Mouse (Mus musculus): ENCODE measurements around the gene Tbx2. TPM values are rescaled to one million over a fixed set of nuclear protein-coding genes. Genes with fewer than 3 reads are reported as not detected.
A peak's percentile ranks its signal among the peaks of the same experiment; 100 is the strongest.

Tbx2 gene
- polyA plus RNA-seq, 1 experiment = 3.5 TPM

- peak overlapping the region; percentile 33 for H3K4me3 ChIP-seq (replicated peaks; ENCODE audit: insufficient read depth, low read depth, low read length)
- 3% methylated on average over 21 of the region's 21 CpGs for WGBS
- no peak overlapping the region for H3K27ac ChIP-seq (ENCODE audit: insufficient read depth, low read length)
Observed at GRCm38 (mm10) chr11:85849037-85849436, 16.7 kb downstream of the Tbx2 start.

GRCm38 (mm10) chr11:85850233-85850632, 17.9 kb downstream of the Tbx2 start, which contains the start of gene Gm11444:
TSS of gene Gm11444 (minus strand) at chr11:85850333.
- Histone ChIP-seq H3K4me3 (replicated peaks; ENCODE audit: insufficient read depth, low read depth, low read length) (no peak within 1 kb of the TSS), H3K4me1 (ENCODE audit: control insufficient read depth, insufficient read depth, low read length) (no peaks in the 10 kb centered on the region), H3K27me3 (ENCODE audit: control insufficient read depth, insufficient read depth, low read length) (no peaks in the 10 kb centered on the region), H3K27ac (ENCODE audit: insufficient read depth, low read length) (no peak within 1 kb of the TSS)
- TF ChIP-seq POLR2A (IDR thresholded peaks at IDR 0.05; ENCODE audit: borderline replicate concordance, insufficient read depth, low read length) (no peak), CTCF (IDR thresholded peaks at IDR 0.05; ENCODE audit: borderline replicate concordance, insufficient read depth, low read depth, low read length) (no peak)
- 91% methylated on average over 6 of the region's 6 CpGs for WGBS
- no peak for DNase-seq

More at GRCm38 (mm10) chr11:85849037-85849436, 16.7 kb downstream of the Tbx2 start:
- H3K27me3 ChIP-seq (ENCODE audit: control insufficient read depth, insufficient read depth, low read length) = peaks cover 1% of the 10 kb centered on the region; the same call in 1 of the 2 replicates
- TF ChIP-seq CTCF (IDR thresholded peaks at IDR 0.05; ENCODE audit: borderline replicate concordance, insufficient read depth, low read depth, low read length) (peak; percentile 90), POLR2A (IDR thresholded peaks at IDR 0.05; ENCODE audit: borderline replicate concordance, insufficient read depth, low read length) (no peak)
- H3K4me1 ChIP-seq (ENCODE audit: control insufficient read depth, insufficient read depth, low read length) = 0 out of 2 replicates have a peak, but pooled peaks cover under 1% of the 10 kb centered on the region
- peak; percentile 60 to 66 for DNase-seq

- Histone ChIP-seq H3K4me1 (ENCODE audit: control insufficient read depth, insufficient read depth, low read length) (no peaks in the 10 kb centered on the region), H3K27ac (ENCODE audit: insufficient read depth, low read length) (no peak overlapping the region), H3K27me3 (ENCODE audit: control insufficient read depth, insufficient read depth, low read length) (no peaks in the 10 kb centered on the region), H3K4me3 (replicated peaks; ENCODE audit: insufficient read depth, low read depth, low read length) (no peak overlapping the region)
- WGBS = 51% methylated on average over 6 of the region's 6 CpGs
- no peak for DNase-seq
- TF ChIP-seq CTCF (IDR thresholded peaks at IDR 0.05; ENCODE audit: borderline replicate concordance, insufficient read depth, low read depth, low read length) = peak; percentile 8; the same call in 1 of the 2 replicates
- TF ChIP-seq POLR2A (IDR thresholded peaks at IDR 0.05; ENCODE audit: borderline replicate concordance, insufficient read depth, low read length) = no peak
Observed at GRCm38 (mm10) chr11:85850758-85851157, 18.4 kb downstream of the Tbx2 start.

GRCm38 (mm10) chr11:85857997-85858698, 25.8 kb downstream of the Tbx2 start:
- 16% methylated on average over 6 of the region's 6 CpGs for WGBS
- H3K27me3 ChIP-seq (ENCODE audit: control insufficient read depth, insufficient read depth, low read length) = no peaks in the 10 kb centered on the region
- H3K27ac ChIP-seq (ENCODE audit: insufficient read depth, low read length) = no peak overlapping the region
- TF ChIP-seq POLR2A (IDR thresholded peaks at IDR 0.05; ENCODE audit: borderline replicate concordance, insufficient read depth, low read length) (no peak), CTCF (IDR thresholded peaks at IDR 0.05; ENCODE audit: borderline replicate concordance, insufficient read depth, low read depth, low read length) (no peak)
- no peak for DNase-seq
- no peaks in the 10 kb centered on the region; the same call in 1 of the 2 replicates for H3K4me1 ChIP-seq (ENCODE audit: control insufficient read depth, insufficient read depth, low read length)
- no peak overlapping the region for H3K4me3 ChIP-seq (replicated peaks; ENCODE audit: insufficient read depth, low read depth, low read length)

GRCm38 (mm10) chr11:85864363-85864762, 32.0 kb downstream of the Tbx2 start:
- no peak for TF ChIP-seq CTCF (IDR thresholded peaks at IDR 0.05; ENCODE audit: borderline replicate concordance, insufficient read depth, low read depth, low read length)
- TF ChIP-seq POLR2A (IDR thresholded peaks at IDR 0.05; ENCODE audit: borderline replicate concordance, insufficient read depth, low read length) = no peak
- 37% methylated on average over 7 of the region's 7 CpGs for WGBS
- DNase-seq = no peak
- H3K27ac ChIP-seq (ENCODE audit: insufficient read depth, low read length) = no peak overlapping the region
- H3K27me3 ChIP-seq (ENCODE audit: control insufficient read depth, insufficient read depth, low read length) = no peaks in the 10 kb centered on the region
- H3K4me3 ChIP-seq (replicated peaks; ENCODE audit: insufficient read depth, low read depth, low read length) = no peak overlapping the region
- H3K4me1 ChIP-seq (ENCODE audit: control insufficient read depth, insufficient read depth, low read length) = no peaks in the 10 kb centered on the region; the same call in 1 of the 2 replicates

- no peak for TF ChIP-seq POLR2A (IDR thresholded peaks at IDR 0.05; ENCODE audit: borderline replicate concordance, insufficient read depth, low read length)
- no peak for TF ChIP-seq CTCF (IDR thresholded peaks at IDR 0.05; ENCODE audit: borderline replicate concordance, insufficient read depth, low read depth, low read length)
- no peaks in the 10 kb centered on the region; the same call in 1 of the 2 replicates for H3K27me3 ChIP-seq (ENCODE audit: control insufficient read depth, insufficient read depth, low read length)
- H3K4me3 ChIP-seq (replicated peaks; ENCODE audit: insufficient read depth, low read depth, low read length) = no peak overlapping the region
- DNase-seq = no peak
- WGBS = 63% methylated on average over 24 of the region's 24 CpGs
- H3K4me1 ChIP-seq (ENCODE audit: control insufficient read depth, insufficient read depth, low read length) = no peaks in the 10 kb centered on the region
- no peak overlapping the region for H3K27ac ChIP-seq (ENCODE audit: insufficient read depth, low read length)
Observed at GRCm38 (mm10) chr11:85876059-85876788, 43.9 kb downstream of the Tbx2 start.

GRCm38 (mm10) chr11:85884498-85884897, 52.1 kb downstream of the Tbx2 start:
- Histone ChIP-seq H3K4me1 (ENCODE audit: control insufficient read depth, insufficient read depth, low read length) (no peaks in the 10 kb centered on the region), H3K27me3 (ENCODE audit: control insufficient read depth, insufficient read depth, low read length) (peaks cover 8% of the 10 kb centered on the region; the same call in 1 of the 2 replicates), H3K4me3 (replicated peaks; ENCODE audit: insufficient read depth, low read depth, low read length) (no peak overlapping the region), H3K27ac (ENCODE audit: insufficient read depth, low read length) (no peak overlapping the region)
- DNase-seq = no peak
- TF ChIP-seq CTCF (IDR thresholded peaks at IDR 0.05; ENCODE audit: borderline replicate concordance, insufficient read depth, low read depth, low read length) (no peak), POLR2A (IDR thresholded peaks at IDR 0.05; ENCODE audit: borderline replicate concordance, insufficient read depth, low read length) (no peak)
- 77% methylated on average over 4 of the region's 4 CpGs for WGBS

Data from cerebellum, adult 2 months (tissue).